Mouse (Mus musculus) T-helper 17 cell (primary cell): ENCODE measurements around the gene Lrp2.

Experiments
- in situ Hi-C, 2 experiments: fragments of 300-600 bp; cut with MboI, MseI; formaldehyde crosslinking; loops; 1 replicate in 1 of 2; 2 replicates in 1 of 2; pipeline ENCODE4 v1.15.1; 2025; ENCODE audit warnings: high pct_unique_total_duplicates in 2 of 2

Lrp2 gene

GRCm38 (mm10) chr2:69530126-69530525, 55.7 kb downstream of the Lrp2 start:
- in situ Hi-C loops = no loop called here

DNA sequence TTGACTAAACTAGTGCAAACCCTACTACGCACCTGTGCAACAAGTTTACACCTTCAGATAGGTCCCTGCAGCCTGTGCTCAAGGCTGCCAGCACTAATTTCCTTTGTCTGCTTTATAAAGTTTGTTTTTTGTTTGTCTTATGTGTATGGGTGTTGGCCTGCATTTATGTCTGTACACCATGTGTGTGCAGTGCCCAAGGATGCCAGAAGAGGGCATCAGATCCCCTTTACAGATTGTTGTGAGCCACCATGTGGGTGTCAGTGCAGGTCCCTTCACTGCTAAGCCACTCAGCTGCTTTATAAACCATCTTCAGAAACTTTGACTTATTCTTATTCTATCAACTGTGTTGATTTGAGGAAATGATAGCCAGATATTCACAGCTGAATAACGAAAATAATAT, 65.6 kb downstream of the Lrp2 start:
- in situ Hi-C loops = no loop called here

GRCm38 (mm10) chr2:69518307-69518706, 67.6 kb downstream of the Lrp2 start:
- in situ Hi-C loops = loop anchor here (10.0 kb wide), 2 partner anchors 1694 to 1984 kb away; no protein-coding TSS in a partner anchor

DNA sequence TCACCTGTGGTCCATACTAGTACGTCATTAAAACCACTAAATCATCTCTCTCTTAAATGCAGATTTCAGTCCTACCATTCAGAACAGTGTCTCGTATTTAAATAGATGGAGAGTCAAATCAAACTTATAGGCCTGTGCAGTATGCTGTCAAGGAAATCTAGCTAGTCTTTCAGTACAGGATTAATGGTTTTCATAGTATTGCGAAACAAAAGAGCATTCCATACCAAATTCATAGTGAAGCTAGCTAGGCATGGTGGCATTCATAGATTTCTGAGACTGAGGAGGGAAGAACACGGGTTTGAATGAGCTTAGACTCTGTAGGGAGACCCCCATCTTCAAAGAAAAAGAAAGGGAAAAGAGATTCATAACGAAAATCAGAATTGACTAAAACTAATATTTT, 74.1 kb downstream of the Lrp2 start:
- in situ Hi-C loops = loop anchor here (10.0 kb wide), 2 partner anchors 1687 to 1977 kb away; no protein-coding TSS in a partner anchor

- in situ Hi-C loops = no loop called here
These were observed 85.5 kb downstream of the Lrp2 start for GRCm38 (mm10) chr2:69500357-69500756.

DNA sequence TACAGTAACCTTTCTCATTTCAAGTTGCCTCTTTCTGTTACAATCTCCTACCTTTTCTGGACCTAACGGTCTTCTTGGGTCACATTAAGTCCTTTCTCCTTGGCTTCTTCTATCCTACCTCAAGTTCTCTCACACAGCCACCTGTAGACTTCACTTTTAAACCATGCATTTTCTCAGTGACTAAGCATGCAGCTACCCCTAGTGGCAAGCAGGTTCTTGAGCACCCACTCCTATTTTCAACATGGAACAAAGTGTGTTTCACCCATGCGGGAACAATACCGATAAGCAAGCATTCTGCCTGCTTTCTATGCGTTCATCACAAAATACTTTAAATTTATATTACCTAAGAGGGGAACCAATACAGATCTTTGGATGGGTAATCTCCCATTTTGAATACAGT, 92.7 kb downstream of the Lrp2 start:
- in situ Hi-C loops = no loop called here

DNA sequence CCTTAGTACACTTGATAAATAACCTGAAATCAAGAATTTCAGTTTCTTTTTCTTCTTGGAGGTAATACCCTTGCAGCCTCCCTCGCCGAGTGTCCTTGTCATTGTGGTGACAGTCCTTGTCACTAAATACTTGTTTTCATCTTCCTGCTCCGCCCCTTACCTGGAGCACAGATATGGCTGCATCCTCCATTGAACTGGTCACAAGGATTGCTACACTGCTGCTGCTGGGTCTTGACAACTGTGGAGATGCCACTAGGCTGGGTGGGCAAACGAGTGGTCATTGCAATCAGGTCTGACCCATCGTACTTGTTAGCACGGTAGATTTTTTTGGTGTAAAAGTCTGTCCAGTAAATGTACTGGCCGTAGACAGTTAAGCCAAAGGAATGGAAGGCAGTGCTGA, 104.9 kb downstream of the Lrp2 start:
- in situ Hi-C loops = no loop called here

DNA sequence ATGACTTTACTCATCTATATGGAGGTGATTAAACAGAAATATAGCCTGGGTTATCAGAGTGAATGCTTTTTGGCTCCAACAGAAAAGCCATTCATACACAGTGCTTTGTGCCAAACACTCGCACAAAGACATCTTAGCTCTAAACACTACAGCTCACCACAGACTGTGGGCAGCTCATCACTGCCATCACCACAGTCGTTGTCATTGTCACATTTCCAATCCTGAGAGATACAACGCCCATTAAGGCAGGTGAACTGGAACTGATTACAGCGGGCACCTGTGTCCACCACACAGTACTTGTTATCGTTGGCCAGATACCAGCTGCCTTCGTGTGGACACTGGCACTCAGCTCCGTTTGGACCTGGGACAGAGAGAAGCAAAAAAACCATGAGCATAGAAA, 106.0 kb downstream of the Lrp2 start:
- in situ Hi-C loops = no loop called here

DNA sequence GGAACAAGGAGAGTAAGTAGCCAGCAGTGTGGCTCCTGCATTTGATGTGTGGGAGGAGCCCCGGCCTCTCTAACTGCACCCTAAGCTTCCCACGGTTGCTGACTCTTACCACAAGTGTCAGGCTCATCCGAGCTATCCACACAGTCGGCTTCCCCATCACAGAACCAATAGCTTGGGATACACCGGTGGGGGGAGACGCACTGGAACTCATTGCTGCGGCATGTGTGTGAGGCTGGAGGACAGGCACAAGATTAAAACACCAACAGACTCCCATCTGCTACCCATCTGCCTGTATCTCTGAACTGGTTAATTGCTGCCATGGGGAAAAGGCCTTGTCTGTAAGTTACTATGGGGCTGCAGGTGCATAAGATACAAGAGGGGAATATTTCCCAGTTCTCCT, 109.0 kb downstream of the Lrp2 start:
- in situ Hi-C loops = no loop called here

- in situ Hi-C loops = no loop called here
These were observed 110.7 kb downstream of the Lrp2 start for GRCm38 (mm10) chr2:69475177-69475576.

- in situ Hi-C loops = no loop called here
These were observed 114.0 kb downstream of the Lrp2 start for GRCm38 (mm10) chr2:69471837-69472236.

DNA sequence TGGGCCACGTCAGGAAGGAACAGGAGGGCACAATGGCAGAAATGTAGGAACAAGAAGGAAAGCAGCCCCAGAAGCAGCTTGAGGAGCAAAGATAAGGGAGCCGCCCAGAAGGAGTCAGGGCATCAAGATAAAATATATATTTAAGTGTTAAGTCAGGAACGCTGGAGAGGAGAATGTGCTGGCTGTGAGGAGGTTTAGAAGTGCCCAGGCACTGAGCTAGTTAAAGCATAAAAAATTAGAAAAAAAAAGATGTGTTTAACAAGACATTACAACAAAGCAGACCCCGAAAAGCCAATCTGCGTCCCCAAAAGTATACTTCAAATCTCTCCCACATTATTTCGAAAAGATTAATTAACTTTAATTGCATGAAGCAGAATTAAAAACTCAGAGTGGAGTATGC, 122.3 kb downstream of the Lrp2 start:
- in situ Hi-C loops = no loop called here

DNA sequence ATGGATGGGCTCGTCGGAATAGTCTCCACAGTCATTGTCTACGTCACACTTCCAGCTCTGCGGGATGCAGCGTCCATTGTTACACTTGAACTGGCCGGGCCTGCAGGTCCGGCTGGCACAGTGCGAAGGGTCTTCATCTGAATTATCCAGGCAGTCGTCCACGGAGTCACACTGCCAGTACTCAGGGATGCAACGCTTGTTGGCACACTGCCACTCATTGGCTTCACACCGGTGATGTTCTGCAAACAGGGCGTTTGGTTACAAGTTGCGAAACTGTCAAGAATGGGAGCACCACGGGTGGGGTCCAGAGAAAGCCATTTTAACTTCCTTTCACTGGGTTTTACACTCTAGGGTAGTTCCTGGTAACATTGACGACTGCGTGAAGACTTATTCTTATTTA, 126.4 kb downstream of the Lrp2 start:
- in situ Hi-C loops = no loop called here

DNA sequence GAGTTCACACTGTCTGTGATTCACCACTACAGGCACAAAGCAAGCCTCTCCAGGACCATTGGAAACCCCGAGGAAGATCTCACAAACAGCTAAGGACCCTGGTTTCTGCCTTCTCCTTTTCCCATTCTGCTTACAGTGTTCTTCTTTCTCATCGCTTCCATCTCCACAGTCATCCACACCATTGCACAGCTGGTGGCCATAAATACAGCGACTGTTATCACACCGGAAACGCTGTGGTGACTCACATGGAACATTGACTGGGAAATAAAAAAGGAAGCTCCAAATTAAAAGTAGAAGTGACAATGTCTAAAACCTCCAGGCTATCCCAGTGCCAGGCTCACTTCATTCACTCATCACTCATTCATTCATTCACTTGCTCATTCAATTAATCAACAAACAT, 134.7 kb downstream of the Lrp2 start:
- in situ Hi-C loops = no loop called here

DNA sequence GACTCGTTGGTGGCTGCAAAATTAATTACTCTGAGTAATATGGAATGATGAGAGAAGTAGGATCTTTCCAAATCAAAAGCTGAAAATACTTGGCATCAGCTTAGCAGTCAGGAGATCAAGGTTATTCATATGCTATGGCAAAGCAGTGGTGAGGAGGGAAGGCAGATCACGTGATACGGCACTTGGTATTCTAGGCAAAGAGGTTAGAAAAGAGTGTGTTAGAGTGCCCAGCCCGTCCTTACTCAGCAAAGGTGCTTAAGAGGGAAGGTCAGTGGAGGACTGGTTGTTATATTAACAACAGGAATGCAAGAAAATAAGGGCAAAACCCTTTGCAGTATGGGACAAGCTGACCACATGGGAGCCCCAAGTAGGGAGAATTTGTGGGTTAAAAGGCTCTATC, 137.3 kb downstream of the Lrp2 start:
- in situ Hi-C loops = loop anchor here in 1 of 2 experiments (25.0 kb wide), 1 partner anchor 886 kb away; no protein-coding TSS in a partner anchor

GRCm38 (mm10) chr2:69445896-69446472, 139.9 kb downstream of the Lrp2 start:
- in situ Hi-C loops = loop anchor here in 1 of 2 experiments (25.0 kb wide), 1 partner anchor 884 kb away; no protein-coding TSS in a partner anchor

DNA sequence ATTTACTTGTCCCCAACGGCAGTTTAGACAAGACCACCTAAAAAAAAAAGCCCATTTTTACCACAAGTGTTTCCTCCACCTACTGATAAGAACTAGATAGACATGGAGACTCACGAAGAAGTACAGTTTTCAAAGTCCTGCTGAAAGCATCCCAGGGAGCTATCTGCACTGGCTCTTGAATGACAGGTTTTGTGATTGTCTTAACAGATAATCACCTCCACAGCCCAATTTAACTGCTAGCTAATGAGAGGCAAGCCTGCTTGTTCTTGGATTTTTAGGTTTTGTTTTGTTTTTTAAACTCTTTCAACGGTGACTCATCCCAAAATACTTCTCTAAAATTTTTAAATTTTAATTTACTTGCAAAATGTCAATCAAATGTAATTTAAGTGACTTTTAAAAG, 144.2 kb downstream of the Lrp2 start:
- in situ Hi-C loops = loop anchor here in 1 of 2 experiments (25.0 kb wide), 1 partner anchor 879 kb away; no protein-coding TSS in a partner anchor

GRCm38 (mm10) chr2:69428116-69428515, 157.7 kb downstream of the Lrp2 start:
- in situ Hi-C loops = loop anchor here (5.0 to 25.0 kb wide), 3 partner anchors 151 to 866 kb away; no protein-coding TSS in a partner anchor

DNA sequence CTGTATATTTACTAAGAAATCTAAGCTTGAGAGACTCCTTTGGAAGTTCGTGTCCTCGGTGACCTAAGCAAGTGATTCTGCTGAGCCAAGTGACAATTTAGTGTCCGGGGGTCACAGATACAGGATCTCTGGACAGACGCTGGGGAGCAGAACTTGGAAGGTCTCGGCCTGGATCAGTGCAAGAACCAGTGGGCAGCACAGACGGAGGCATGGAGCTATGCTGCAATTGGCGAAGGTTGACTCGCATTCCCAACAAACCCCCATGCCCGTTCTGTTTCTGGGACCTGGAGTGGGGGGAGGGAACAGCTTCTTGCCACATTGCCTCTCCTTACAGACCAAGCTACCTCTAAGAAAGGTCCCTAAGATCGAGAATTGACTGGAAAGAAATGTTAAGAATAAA, 158.7 kb downstream of the Lrp2 start:
- in situ Hi-C loops = loop anchor here (5.0 to 25.0 kb wide), 3 partner anchors 150 to 865 kb away; no protein-coding TSS in a partner anchor

DNA sequence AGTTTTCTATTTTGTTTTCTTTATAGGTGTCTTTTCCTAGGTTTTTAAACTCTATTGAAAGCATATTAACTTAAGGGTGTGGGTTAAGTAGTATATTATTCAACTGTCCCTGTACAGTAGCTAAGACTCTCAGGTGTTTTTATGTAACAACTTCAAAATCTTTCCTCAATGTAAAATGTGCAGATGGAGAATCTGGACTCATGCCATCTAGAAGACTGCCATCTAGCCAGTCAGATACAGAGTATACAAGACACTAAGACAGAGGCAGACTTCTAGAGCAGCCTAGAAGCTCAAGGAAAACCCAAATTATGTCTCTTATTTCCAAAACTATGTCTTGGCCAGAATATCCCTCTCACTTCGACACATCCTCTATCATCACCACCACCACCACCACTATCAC, 159.8 kb downstream of the Lrp2 start:
- in situ Hi-C loops = loop anchor here (5.0 to 25.0 kb wide), 3 partner anchors 149 to 864 kb away; no protein-coding TSS in a partner anchor

DNA sequence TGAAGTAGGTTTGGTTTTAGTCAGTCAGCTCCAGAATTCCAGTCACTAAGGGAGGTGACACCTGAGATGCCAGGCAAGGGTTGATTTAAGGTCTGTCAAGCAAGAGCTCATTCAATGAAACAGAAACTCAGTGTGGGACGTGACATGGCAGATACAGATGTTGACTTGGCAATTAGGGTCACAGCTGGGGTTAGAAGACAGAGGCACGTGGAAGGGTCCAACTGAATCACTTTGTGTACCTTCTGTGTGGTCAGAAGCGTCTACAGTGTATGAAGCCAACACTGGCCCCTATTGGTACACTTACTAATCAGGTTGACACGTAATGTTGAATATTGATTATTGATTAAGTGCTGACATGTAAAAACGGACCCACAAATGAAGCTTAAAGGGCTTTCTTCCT, 161.0 kb downstream of the Lrp2 start:
- in situ Hi-C loops = loop anchor here (5.0 to 25.0 kb wide), 3 partner anchors 148 to 863 kb away; no protein-coding TSS in a partner anchor

GRCm38 (mm10) chr2:69418294-69418881, 167.5 kb downstream of the Lrp2 start:
- in situ Hi-C loops = no loop called here

- in situ Hi-C loops = no loop called here
These were observed 170.8 kb downstream of the Lrp2 start for GRCm38 (mm10) chr2:69415070-69415469.
